Mouse (Mus musculus) liver, adult 2 months (tissue): ENCODE data around the gene Klhl35. TPM values are rescaled to one million over a fixed set of nuclear protein-coding genes. Genes with fewer than 3 reads are reported as not detected.
A peak's percentile ranks its signal among the peaks of the same experiment; 100 is the strongest.

ENCODE experiments used
- DNase-seq: peaks from one replicate; pipeline ENCODE4 v3.0.0-alpha.2; 2011; ENCODE audit warnings: low read depth, low spot score; ENCODE audit errors: extremely low read depth
- H3K27ac ChIP-seq: fragments of 200-500 bp; replicated peaks from 2 replicates; pipeline ENCODE4 v1.5.1; 2012; ENCODE audit warnings: low read depth, mild to moderate bottlenecking, control low read depth, inconsistent platforms, low read length; ENCODE audit not compliant: insufficient read depth
- H3K27me3 ChIP-seq: fragments of 200-500 bp; 2 replicates; pipeline ENCODE4 v1.6.1; 2012; ENCODE audit warnings: mild to moderate bottlenecking, moderate library complexity, low read length, inconsistent platforms; ENCODE audit not compliant: control insufficient read depth, insufficient read depth
- H3K36me3 ChIP-seq: fragments of 200-500 bp; 2 replicates; pipeline ENCODE4 v1.6.1; 2012; ENCODE audit warnings: low read length, inconsistent platforms; ENCODE audit not compliant: control insufficient read depth, insufficient read depth
- H3K4me1 ChIP-seq: fragments of 200-500 bp; 2 replicates; pipeline ENCODE4 v1.6.1; 2011; ENCODE audit warnings: low read length; ENCODE audit not compliant: control insufficient read depth, insufficient read depth
- H3K4me3 ChIP-seq: fragments of 200-500 bp; 2 replicates; pipeline ENCODE4 v1.5.1; 2011; ENCODE audit warnings: low read depth, mild to moderate bottlenecking, control low read depth, low read length, moderate library complexity; ENCODE audit not compliant: insufficient read depth
- H3K79me2 ChIP-seq: fragments of 200-500 bp; 2 replicates; pipeline ENCODE4 v1.6.1; 2012; ENCODE audit warnings: inconsistent platforms, mild to moderate bottlenecking, low read length, moderate library complexity; ENCODE audit not compliant: control insufficient read depth, insufficient read depth
- H3K9ac ChIP-seq: fragments of 200-500 bp; 2 replicates; pipeline ENCODE4 v1.6.1; 2012; ENCODE audit warnings: low read depth, mild to moderate bottlenecking, control low read depth, inconsistent platforms, low read length
- CTCF ChIP-seq: fragments of 200-500 bp; IDR thresholded peaks from 2 replicates; pipeline ENCODE4 v1.5.1; 2011; ENCODE audit warnings: low read depth, low read length, control low read depth
- POLR2A ChIP-seq: fragments of 200-500 bp; IDR thresholded peaks from 2 replicates; pipeline ENCODE4 v1.6.1; 2011; ENCODE audit warnings: low read length, control low read depth; ENCODE audit not compliant: insufficient read depth; ENCODE audit errors: extremely low read depth
- WGBS: fragments of 180-500 bp; shearing (Covaris S2); methylation state at CpG from one replicate; pipeline ENCODE4 v1.1.7; 2018; 5-methylcytosine and 5-hydroxymethylcytosine counted together
- polyA plus RNA-seq: library from polyadenylated mRNA; depleted of rRNA; stranded (reverse); fragments of >200 nt; gene quantifications from 2 replicates; pipeline ENCODE4 v1.2.3, GENCODE M21; 2012; rRNA removed
- total RNA-seq: library from RNA; depleted of rRNA; stranded (reverse); fragments of >200 nt; gene quantifications from 2 replicates; pipeline ENCODE4 v1.2.3, GENCODE M21; 2014; rRNA removed

Klhl35 gene
- total and polyA plus RNA-seq, 2 experiments = 0.11 TPM; not detected in 1

- Histone ChIP-seq H3K27ac (no peak overlapping the region), H3K4me3 (no peak overlapping the region), H3K9ac (no peak overlapping the region), H3K27me3 (no peaks in the 10 kb centered on the region), H3K4me1 (peaks cover 2% of the 10 kb centered on the region; the same call in 1 of the 2 replicates), H3K36me3 (no peaks in the 10 kb centered on the region), H3K79me2 (no peaks in the 10 kb centered on the region)
- DNase-seq = peak; percentile 33
- TF ChIP-seq POLR2A (no peak), CTCF (no peak)
- 65% methylated on average over 8 of the region's 8 CpGs for WGBS
Observed at GRCm38 (mm10) chr7:99523121-99523520, 57.3 kb downstream of the Klhl35 start.

Other genes with a start within 250 kb of the Klhl35 start
- 0.20 and 0.74 TPM in 2 replicates for gene Mogat2, start 227.4 kb upstream of the Klhl35 start, total RNA-seq
- gene Mogat2, start 227.4 kb upstream of the Klhl35 start, polyA plus RNA-seq = 0.22 and 0.34 TPM in 2 replicates
- gene Map6, start 198.6 kb upstream of the Klhl35 start, total RNA-seq = not detected in 2 replicates
- 0.04 TPM in 1 of 2 replicates, not detected in the other for gene Map6, start 198.6 kb upstream of the Klhl35 start, polyA plus RNA-seq
- 16.2 and 22.2 TPM in 2 replicates for gene Serpinh1, start 112.8 kb upstream of the Klhl35 start, total RNA-seq
- 11.7 and 14.5 TPM in 2 replicates for gene Serpinh1, start 112.8 kb upstream of the Klhl35 start, polyA plus RNA-seq
- 0.28 and 0.67 TPM in 2 replicates for gene Gdpd5, start 84.6 kb upstream of the Klhl35 start, total RNA-seq
- gene Gdpd5, start 84.6 kb upstream of the Klhl35 start, polyA plus RNA-seq = 0.71 and 1.7 TPM in 2 replicates
- gene Rps3, start 17.7 kb downstream of the Klhl35 start, total RNA-seq = 462 and 473 TPM in 2 replicates
- gene Rps3, start 17.7 kb downstream of the Klhl35 start, polyA plus RNA-seq = 147 and 154 TPM in 2 replicates
- gene Arrb1, start 69.5 kb downstream of the Klhl35 start, total RNA-seq = 6.5 and 9.5 TPM in 2 replicates
- gene Arrb1, start 69.5 kb downstream of the Klhl35 start, polyA plus RNA-seq = 5.3 and 6.2 TPM in 2 replicates
- gene Tpbgl, start 161.1 kb downstream of the Klhl35 start, total RNA-seq = 1.9 and 2.8 TPM in 2 replicates
- gene Tpbgl, start 161.1 kb downstream of the Klhl35 start, polyA plus RNA-seq = 6.3 and 6.4 TPM in 2 replicates
- gene Slco2b1, start 245.3 kb downstream of the Klhl35 start, total RNA-seq = 107 and 115 TPM in 2 replicates
- gene Slco2b1, start 245.3 kb downstream of the Klhl35 start, polyA plus RNA-seq = 134 and 139 TPM in 2 replicates